Mouse (Mus musculus): ENCODE measurements at regions not wholly inside any gene's neighbourhood (a gene's known extent, or its start where the extent isn't known, plus 50 kb on each side); places are given as distances from the start of the nearest gene placed in this dataset.

DNA sequence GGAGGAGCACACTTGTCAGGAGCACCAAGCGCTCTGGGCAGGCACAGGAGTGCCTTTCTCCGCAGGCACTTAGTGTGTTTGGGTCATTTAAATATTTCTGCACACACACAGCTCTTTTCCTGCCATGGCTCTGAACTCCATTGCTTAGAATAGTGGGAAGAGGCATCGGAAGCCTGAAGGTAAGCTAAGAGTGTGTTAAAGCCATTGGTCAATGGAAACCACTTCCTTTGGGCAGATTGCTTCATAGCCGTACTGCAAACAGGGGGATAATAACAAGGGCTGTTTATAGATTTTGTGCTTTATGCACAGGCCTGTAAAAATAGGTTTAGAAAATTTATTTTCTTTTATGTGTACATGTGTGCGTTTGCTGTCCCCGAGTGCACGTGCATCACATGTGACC is 76.0 kb upstream of the Zfp217 start:
- WGBS: 87% methylated on average over 7 of the region's 7 CpGs
- Histone ChIP-seq H3K27ac (ENCODE audit: low read depth, low read length) (no peak overlapping the region), H3K27me3 (ENCODE audit: insufficient read depth, low read length) (no peaks in the 10 kb centered on the region), H3K4me2 (ENCODE audit: low read depth, low read length, poor library complexity, severe bottlenecking) (no peak overlapping the region), H3K4me3 (ENCODE audit: low read depth, low read length) (no peak overlapping the region), H3K9me3 (ENCODE audit: low read length) (no peaks in the 10 kb centered on the region), H3K9ac (replicated peaks; ENCODE audit: low read length, poor library complexity, severe bottlenecking) (no peak overlapping the region), H3K4me1 (ENCODE audit: insufficient read depth, low read length) (0 out of 2 replicates have a peak, but pooled peaks cover 6% of the 10 kb centered on the region), H3K36me3 (ENCODE audit: insufficient read depth, low read length) (no peaks in the 10 kb centered on the region)
- TF ChIP-seq CTCF (IDR thresholded peaks at IDR 0.05): no peak
- ATAC-seq (ENCODE audit: low FRiP score) (no peak), DNase-seq (ENCODE audit: low spot score) (no peak)

DNA sequence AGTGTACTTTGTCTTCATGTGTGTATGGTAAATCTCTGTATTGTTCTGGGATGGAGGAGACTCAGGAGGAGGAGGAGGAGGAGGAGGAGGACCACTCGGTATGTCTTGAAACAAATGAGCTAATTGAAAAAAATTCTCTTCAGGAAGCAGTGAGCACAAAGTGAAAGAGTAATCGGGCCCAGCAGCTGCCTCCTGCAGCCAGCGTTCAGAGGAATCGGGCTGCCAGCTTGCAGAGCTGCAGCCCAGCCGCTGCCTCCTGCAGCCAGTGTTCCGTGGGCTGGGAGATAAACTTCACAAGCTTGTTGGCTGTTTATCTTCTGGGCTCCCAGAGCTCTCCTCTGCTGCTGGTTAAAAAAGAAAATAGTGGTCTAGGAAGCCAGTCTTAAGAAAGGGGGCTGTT is 74.9 kb upstream of the Zfp217 start:
- Histone ChIP-seq H3K36me3 (ENCODE audit: insufficient read depth, low read length) (no peaks in the 10 kb centered on the region), H3K4me3 (ENCODE audit: low read depth, low read length) (no peak overlapping the region), H3K4me1 (ENCODE audit: insufficient read depth, low read length) (peaks cover 6% of the 10 kb centered on the region; the same call in 1 of the 2 replicates), H3K9me3 (ENCODE audit: low read length) (no peaks in the 10 kb centered on the region), H3K27me3 (ENCODE audit: insufficient read depth, low read length) (no peaks in the 10 kb centered on the region), H3K4me2 (ENCODE audit: low read depth, low read length, poor library complexity, severe bottlenecking) (no peak overlapping the region), H3K9ac (replicated peaks; ENCODE audit: low read length, poor library complexity, severe bottlenecking) (no peak overlapping the region; the same call in 1 of the 2 replicates), H3K27ac (ENCODE audit: low read depth, low read length) (peak overlapping the region; percentile 7; the same call in 1 of the 2 replicates)
- ATAC-seq (ENCODE audit: low FRiP score) (no peak), DNase-seq (ENCODE audit: low spot score) (peak; percentile 50)
- WGBS: 6% methylated on average over 6 of the region's 6 CpGs
- no peak for TF ChIP-seq CTCF (IDR thresholded peaks at IDR 0.05)

DNA sequence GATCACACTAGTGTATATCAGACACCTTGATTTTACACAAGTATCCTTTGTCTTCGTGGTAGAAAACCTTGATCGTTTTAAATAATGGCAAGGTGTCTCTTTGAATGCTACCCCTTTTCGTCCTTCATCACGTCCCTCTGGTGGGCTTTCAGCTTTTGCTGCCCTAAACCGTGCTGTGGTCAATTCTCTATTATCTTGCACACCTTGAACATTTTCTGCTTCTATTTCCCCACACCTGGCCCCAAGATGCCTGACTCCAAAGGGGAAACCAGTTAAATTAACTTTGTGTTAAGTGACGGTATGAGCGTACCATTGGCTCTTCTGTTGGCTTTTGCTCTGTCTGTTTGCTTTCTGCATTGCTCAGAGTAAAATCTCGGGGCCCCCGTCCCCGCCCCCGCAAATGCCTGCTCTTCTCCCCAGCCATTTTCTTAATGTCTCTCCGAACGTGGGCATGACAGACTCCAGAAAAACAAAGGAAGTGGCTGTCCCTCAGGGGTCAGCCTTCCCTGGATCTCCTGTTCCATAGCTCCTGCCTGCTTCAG is 74.2 kb upstream of the Zfp217 start:
- H3K4me1 ChIP-seq (ENCODE audit: insufficient read depth, low read length): peaks cover 6% of the 10 kb centered on the region; the same call in 1 of the 2 replicates
- TF ChIP-seq CTCF (IDR thresholded peaks at IDR 0.05): no peak

DNA sequence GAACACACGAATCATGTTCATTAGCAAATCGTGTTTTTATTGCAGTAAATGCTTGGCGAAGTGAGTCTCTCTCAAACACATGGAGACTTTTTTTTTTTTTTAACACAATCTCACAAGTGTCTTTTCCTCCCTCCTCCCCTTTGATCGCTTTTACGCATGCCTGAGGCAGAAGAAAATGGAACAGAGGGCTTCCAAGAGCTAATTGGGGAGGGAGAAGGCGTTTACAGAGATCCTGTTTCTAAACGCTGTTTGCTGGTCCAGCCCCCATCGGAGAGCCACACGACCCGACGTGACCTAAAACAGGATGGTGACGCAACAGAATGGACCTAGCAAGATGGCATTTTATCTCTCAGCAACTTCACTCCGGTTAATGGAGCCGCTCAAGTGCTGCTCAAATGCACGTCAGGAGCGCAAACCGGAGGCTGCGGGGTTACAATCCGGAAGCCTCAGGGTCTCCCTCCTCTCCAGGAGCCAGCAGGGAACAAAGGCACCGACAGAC is 73.0 kb upstream of the Zfp217 start:
- Histone ChIP-seq H3K4me3 (ENCODE audit: low read depth, low read length) (peak overlapping the region; percentile 25), H3K36me3 (ENCODE audit: insufficient read depth, low read length) (no peaks in the 10 kb centered on the region), H3K4me1 (ENCODE audit: insufficient read depth, low read length) (peaks cover 6% of the 10 kb centered on the region; the same call in 1 of the 2 replicates), H3K4me2 (ENCODE audit: low read depth, low read length, poor library complexity, severe bottlenecking) (peak overlapping the region; percentile 52), H3K9ac (replicated peaks; ENCODE audit: low read length, poor library complexity, severe bottlenecking) (0 out of 2 replicates have a peak overlapping the region, but pooled peaks have one; percentile 14), H3K27ac (ENCODE audit: low read depth, low read length) (peak overlapping the region; percentile 39), H3K9me3 (ENCODE audit: low read length) (no peaks in the 10 kb centered on the region), H3K27me3 (ENCODE audit: insufficient read depth, low read length) (no peaks in the 10 kb centered on the region)
- DNase-seq (ENCODE audit: low spot score) (peak; percentile 66), ATAC-seq (ENCODE audit: low FRiP score) (no peak)
- TF ChIP-seq CTCF (IDR thresholded peaks at IDR 0.05): no peak
- WGBS: under 1% methylated on average over 20 of the region's 20 CpGs

More for the DNA sequence above, 74.2 kb upstream of the Zfp217 start:
- DNase-seq (ENCODE audit: low spot score) (no peak), ATAC-seq (ENCODE audit: low FRiP score) (no peak)
- 0 out of 2 replicates have a peak overlapping the region, but pooled peaks have one; percentile 43 for H3K27ac ChIP-seq (ENCODE audit: low read depth, low read length)
- no peaks in the 10 kb centered on the region for H3K9me3 ChIP-seq (ENCODE audit: low read length)
- H3K9ac ChIP-seq (replicated peaks; ENCODE audit: low read length, poor library complexity, severe bottlenecking): no peak overlapping the region
- no peak overlapping the region for H3K4me2 ChIP-seq (ENCODE audit: low read depth, low read length, poor library complexity, severe bottlenecking)
- no peaks in the 10 kb centered on the region for H3K27me3 ChIP-seq (ENCODE audit: insufficient read depth, low read length)
- H3K4me3 ChIP-seq (ENCODE audit: low read depth, low read length): no peak overlapping the region
- H3K36me3 ChIP-seq (ENCODE audit: insufficient read depth, low read length): no peaks in the 10 kb centered on the region
- 16% methylated on average over 13 of the region's 13 CpGs for WGBS

DNA sequence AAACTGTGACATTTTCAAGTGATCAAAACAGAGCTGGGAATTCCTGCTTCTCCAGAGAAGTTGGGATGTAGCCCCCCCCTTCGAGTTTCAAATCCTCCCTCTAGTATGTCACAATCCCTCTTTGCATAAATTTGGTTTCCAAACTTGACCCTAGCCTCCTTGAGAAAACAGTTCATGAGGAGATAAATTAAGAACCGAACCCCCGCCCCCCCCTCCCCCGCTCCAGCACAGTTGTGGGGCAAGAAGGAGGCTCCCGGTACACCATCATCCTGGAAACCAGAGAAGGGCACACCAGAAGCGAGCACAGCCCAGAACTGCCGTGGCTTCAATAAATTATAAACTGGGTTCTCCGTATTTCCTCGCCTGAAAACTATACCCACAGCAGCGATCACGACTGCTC is 72.5 kb upstream of the Zfp217 start:
- Histone ChIP-seq H3K27ac (ENCODE audit: low read depth, low read length) (peak overlapping the region; percentile 74; the same call in 1 of the 2 replicates), H3K36me3 (ENCODE audit: insufficient read depth, low read length) (no peaks in the 10 kb centered on the region), H3K4me1 (ENCODE audit: insufficient read depth, low read length) (peaks cover 6% of the 10 kb centered on the region; the same call in 1 of the 2 replicates), H3K4me2 (ENCODE audit: low read depth, low read length, poor library complexity, severe bottlenecking) (peak overlapping the region; percentile 52), H3K9ac (replicated peaks; ENCODE audit: low read length, poor library complexity, severe bottlenecking) (no peak overlapping the region), H3K4me3 (ENCODE audit: low read depth, low read length) (peak overlapping the region; percentile 25; the same call in 1 of the 2 replicates), H3K9me3 (ENCODE audit: low read length) (no peaks in the 10 kb centered on the region), H3K27me3 (ENCODE audit: insufficient read depth, low read length) (no peaks in the 10 kb centered on the region)
- ATAC-seq (ENCODE audit: low FRiP score): no peak
- TF ChIP-seq CTCF (IDR thresholded peaks at IDR 0.05): no peak
- 4% methylated on average over 11 of the region's 11 CpGs for WGBS
- DNase-seq (ENCODE audit: low spot score): no peak

DNA sequence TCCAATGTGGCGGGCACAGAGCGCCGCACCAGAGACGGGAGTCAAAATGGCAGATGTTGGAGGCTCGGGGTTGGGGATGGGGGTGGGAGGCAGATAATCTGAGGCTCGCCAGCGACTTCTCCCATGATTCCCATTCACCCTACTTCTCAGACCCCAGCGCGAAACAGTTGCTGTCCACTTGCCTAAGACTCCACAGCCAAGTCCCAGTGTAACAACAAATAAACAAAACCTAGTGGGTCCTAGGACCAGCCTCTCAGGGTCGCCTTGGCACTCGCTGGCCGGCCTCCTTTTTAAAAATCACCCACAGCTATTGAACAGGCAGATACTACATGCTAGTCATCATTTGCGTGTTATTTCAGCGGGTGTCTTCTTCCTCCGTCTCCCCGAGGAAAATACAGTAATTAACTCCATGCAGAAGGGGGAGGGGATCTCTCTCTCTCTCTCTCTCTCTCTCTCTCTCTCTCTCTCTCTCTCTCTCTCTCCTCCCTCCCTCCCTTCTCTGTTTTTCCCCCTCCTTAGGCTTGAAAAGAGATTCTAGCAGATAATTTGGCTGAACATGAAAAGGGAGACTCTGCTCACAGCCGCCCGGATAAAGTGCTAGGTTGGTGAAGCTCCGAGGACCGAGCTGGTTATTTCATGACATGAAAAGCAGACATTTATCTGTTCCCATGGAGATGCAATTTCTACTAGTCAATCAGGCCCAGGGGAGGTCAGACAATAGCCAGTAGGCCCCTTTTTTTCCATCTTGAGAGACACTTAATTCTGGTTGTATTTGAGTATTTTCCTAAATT is 71.9 kb upstream of the Zfp217 start:
- 4% methylated on average over 20 of the region's 20 CpGs for WGBS
- DNase-seq (ENCODE audit: low spot score): peak; percentile 43
- Histone ChIP-seq H3K4me2 (ENCODE audit: low read depth, low read length, poor library complexity, severe bottlenecking) (peak overlapping the region; percentile 58), H3K4me1 (ENCODE audit: insufficient read depth, low read length) (peaks cover 6% of the 10 kb centered on the region; the same call in 1 of the 2 replicates), H3K27ac (ENCODE audit: low read depth, low read length) (peak overlapping the region; percentile 74), H3K4me3 (ENCODE audit: low read depth, low read length) (peak overlapping the region; percentile 31), H3K27me3 (ENCODE audit: insufficient read depth, low read length) (no peaks in the 10 kb centered on the region), H3K9me3 (ENCODE audit: low read length) (no peaks in the 10 kb centered on the region), H3K9ac (replicated peaks; ENCODE audit: low read length, poor library complexity, severe bottlenecking) (no peak overlapping the region), H3K36me3 (ENCODE audit: insufficient read depth, low read length) (no peaks in the 10 kb centered on the region)
- no peak for TF ChIP-seq CTCF (IDR thresholded peaks at IDR 0.05)
- no peak for ATAC-seq (ENCODE audit: low FRiP score)

All from midbrain, postnatal 0 days (tissue).